Mouse (Mus musculus): ENCODE results near the gene Ucp1. TPM values are rescaled to one million over a fixed set of nuclear protein-coding genes. Genes with fewer than 3 reads are reported as not detected.

The Ucp1 gene
- total and polyA plus RNA-seq, 3 experiments = not detected

GRCm38 (mm10) chr8:83300135-83300534, 10.0 kb downstream of the Ucp1 start:
- Histone ChIP-seq H3K9ac (ENCODE audit: insufficient read depth, low read depth) (no peak overlapping the region), H3K4me2 (ENCODE audit: insufficient read depth, low read depth, poor library complexity, severe bottlenecking) (no peak overlapping the region), H3K79me2 (replicated peaks; ENCODE audit: control insufficient read depth, extremely low read depth, insufficient read depth, poor library complexity, severe bottlenecking) (no peaks in the 10 kb centered on the region), H3K4me1 (ENCODE audit: control insufficient read depth in 1 of 2, insufficient read depth in 2 of 2) (no peaks in the 10 kb centered on the region), H3K4me3 (replicated peaks in 1 of 3; ENCODE audit: low read depth in 2 of 3, low read length in 2 of 3, poor library complexity in 1 of 3) (no peak overlapping the region), H3K27me3 (replicated peaks) (no peaks in the 10 kb centered on the region), H3K36me3 (replicated peaks in 1 of 2; ENCODE audit: control insufficient read depth in 1 of 2, insufficient read depth in 1 of 2, low read length in 1 of 2) (no peaks in the 10 kb centered on the region), H3K9me3 (replicated peaks; ENCODE audit: low read length) (no peaks in the 10 kb centered on the region), H3K27ac (ENCODE audit: insufficient read depth, low read depth) (no peak overlapping the region)
- TF ChIP-seq ETS1 (conservative IDR thresholded peaks at IDR 0.05; ENCODE audit: low read depth, low read length) (no peak), ELF1 (IDR thresholded peaks at IDR 0.05; ENCODE audit: low read depth, low read length) (no peak), NELFE (IDR thresholded peaks at IDR 0.05; ENCODE audit: low read depth, low read length) (no peak), E2F4 (IDR thresholded peaks at IDR 0.05; ENCODE audit: insufficient replicate concordance, low read depth, low read length) (no peak), CTCF (conservative IDR thresholded peaks at IDR 0.05 in 1 of 2, IDR thresholded peaks at IDR 0.05 in 1 of 2; ENCODE audit: low read depth in 2 of 2, low read length in 2 of 2) (peak; percentile 58 to 61; a peak in 3 of 4 replicates), NRF1 (IDR thresholded peaks at IDR 0.05; ENCODE audit: low read depth, low read length) (no peak), ZNF384 (IDR thresholded peaks at IDR 0.05; ENCODE audit: low read depth, low read length) (no peak), SMC3 (IDR thresholded peaks at IDR 0.05; ENCODE audit: low read depth, low read length) (peak; percentile 62), RAD21 (IDR thresholded peaks at IDR 0.05; ENCODE audit: low read depth, low read length) (peak; percentile 26), TCF12 (IDR thresholded peaks at IDR 0.05; ENCODE audit: low read depth, low read length) (no peak), MEF2A (IDR thresholded peaks at IDR 0.05; ENCODE audit: borderline replicate concordance, low read depth, low read length) (no peak), USF2 (conservative IDR thresholded peaks at IDR 0.05; ENCODE audit: low read depth, low read length) (no peak), MAX (IDR thresholded peaks at IDR 0.05; ENCODE audit: low read length) (no peak)
- DNase-seq (ENCODE audit: extremely low read depth) = peak; percentile 38
- dilution Hi-C loops (cut with MboI; ENCODE audit: extremely low pct_ligation_motif_present, extremely low pct_unique_long_range_greater_than_20kb, low sequenced_read_pairs) = no loop called here
- in situ Hi-C loops (cut with MboI; ENCODE audit: low pct_ligation_motif_present, low pct_unique_long_range_greater_than_20kb, low sequenced_read_pairs) = no loop called here

GRCm38 (mm10) chr8:83304946-83305345, 14.8 kb downstream of the Ucp1 start:
- dilution Hi-C loops (cut with MboI; ENCODE audit: extremely low pct_ligation_motif_present, extremely low pct_unique_long_range_greater_than_20kb, low sequenced_read_pairs) = no loop called here

More at GRCm38 (mm10) chr8:83304946-83305345, 14.8 kb downstream of the Ucp1 start:
- Histone ChIP-seq H3K4me2 (ENCODE audit: insufficient read depth, low read depth, poor library complexity, severe bottlenecking) (no peak overlapping the region), H3K9ac (ENCODE audit: insufficient read depth, low read depth) (no peak overlapping the region), H3K4me1 (ENCODE audit: control insufficient read depth in 1 of 2, insufficient read depth in 2 of 2) (no peaks in the 10 kb centered on the region), H3K36me3 (replicated peaks in 1 of 2; ENCODE audit: control insufficient read depth in 1 of 2, insufficient read depth in 1 of 2, low read length in 1 of 2) (no peaks in the 10 kb centered on the region), H3K4me3 (replicated peaks in 1 of 3; ENCODE audit: low read depth in 2 of 3, low read length in 2 of 3, poor library complexity in 1 of 3) (no peak overlapping the region), H3K27me3 (replicated peaks) (no peaks in the 10 kb centered on the region), H3K9me3 (replicated peaks; ENCODE audit: low read length) (no peaks in the 10 kb centered on the region), H3K79me2 (replicated peaks; ENCODE audit: control insufficient read depth, extremely low read depth, insufficient read depth, poor library complexity, severe bottlenecking) (no peaks in the 10 kb centered on the region), H3K27ac (ENCODE audit: insufficient read depth, low read depth) (no peak overlapping the region)
- DNase-seq (ENCODE audit: extremely low read depth) = no peak
- TF ChIP-seq POLR2AphosphoS2 (IDR thresholded peaks at IDR 0.05; ENCODE audit: low read depth, low read length) (no peak), KAT2A (IDR thresholded peaks at IDR 0.05; ENCODE audit: insufficient replicate concordance, low read length) (no peak), ELF1 (IDR thresholded peaks at IDR 0.05; ENCODE audit: low read depth, low read length) (no peak), RAD21 (IDR thresholded peaks at IDR 0.05; ENCODE audit: low read depth, low read length) (no peak), ZC3H11A (IDR thresholded peaks at IDR 0.05; ENCODE audit: low read depth, low read length) (no peak), NRF1 (IDR thresholded peaks at IDR 0.05; ENCODE audit: low read depth, low read length) (no peak), ETS1 (conservative IDR thresholded peaks at IDR 0.05; ENCODE audit: low read depth, low read length) (no peak), NELFE (IDR thresholded peaks at IDR 0.05; ENCODE audit: low read depth, low read length) (no peak), ZNF384 (IDR thresholded peaks at IDR 0.05; ENCODE audit: low read depth, low read length) (no peak), RCOR1 (conservative IDR thresholded peaks at IDR 0.05; ENCODE audit: low read depth, low read length) (no peak), TCF12 (IDR thresholded peaks at IDR 0.05; ENCODE audit: low read depth, low read length) (no peak)
- in situ Hi-C loops (cut with MboI; ENCODE audit: low pct_ligation_motif_present, low pct_unique_long_range_greater_than_20kb, low sequenced_read_pairs) = no loop called here
